Mouse (Mus musculus) embryonic fibroblast, embryonic 13.5 days (primary cell): ENCODE data around the gene Slc27a2.

Experiments
- CTCF ChIP-seq: IDR thresholded peaks from 2 replicates; pipeline ENCODE4 v1.5.1; 2011; ENCODE audit warnings: mild to moderate bottlenecking, control low read depth, low read length, moderate library complexity, borderline replicate concordance; ENCODE audit not compliant: insufficient read depth
- POLR2A ChIP-seq: IDR thresholded peaks from 2 replicates; pipeline ENCODE4 v1.6.1; 2011; ENCODE audit warnings: low read depth, mild to moderate bottlenecking, control low read depth, low read length, moderate library complexity

DNA sequence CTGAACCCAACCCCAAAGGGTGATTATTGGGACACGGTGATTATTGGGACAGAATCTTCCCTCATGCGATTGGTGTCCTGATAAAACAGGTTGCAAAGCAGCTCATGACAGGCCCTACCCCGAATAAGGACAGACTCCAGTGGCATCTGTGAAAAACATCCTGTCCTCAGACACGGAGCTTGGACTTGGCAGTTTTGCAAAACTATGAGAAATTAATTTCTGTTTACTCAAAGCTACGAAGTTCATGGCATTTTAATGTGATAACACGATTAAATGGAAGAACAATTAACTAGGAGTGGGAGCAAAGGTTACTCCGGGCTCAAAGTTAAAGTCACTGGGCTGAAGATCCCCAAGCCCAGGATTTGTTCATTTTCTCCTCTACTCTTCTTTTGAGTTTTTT, 2.5 kb upstream of the Slc27a2 start:
- TF ChIP-seq POLR2A (no peak), CTCF (no peak)
